Mouse (Mus musculus): ENCODE measurements around the gene Gcsam.

GRCm38 (mm10) chr16:45635826-45636225, 25.6 kb downstream of the Gcsam start:
- TF ChIP-seq CTCF (IDR thresholded peaks at IDR 0.05; ENCODE audit: borderline replicate concordance, extremely low read depth, insufficient read depth, insufficient read length) (no peak), POLR2A (IDR thresholded peaks at IDR 0.05; ENCODE audit: borderline replicate concordance, extremely low read depth, insufficient read depth, insufficient read length, poor library complexity, severe bottlenecking) (no peak)
